ENCODE assay signal across 8 mouse cellular contexts in genomic region chr4:32923436-32923835, GRCm38 (mm10). TPM values are rescaled to one million over a fixed set of nuclear protein-coding genes. Genes with fewer than 3 reads are reported as not detected.
DNase-seq lines count a peak whose midpoint lies in the region; ATAC-seq and TF ChIP-seq lines count a peak whose summit lies in the region.

No protein-coding gene starts in this region.

- H3K4me1 ChIP-seq in hindbrain, embryonic 14.5 days (replicated peaks; ENCODE audit: control insufficient read depth, insufficient read depth, low read length): 0 out of 2 replicates have a peak, but pooled peaks cover 9% of the 10 kb centered on the region
- no peaks in the 10 kb centered on the region for H3K4me1 ChIP-seq in stomach, postnatal 0 days (replicated peaks; ENCODE audit: control insufficient read depth, insufficient read depth)
- H3K4me1 ChIP-seq in liver, embryonic 12.5 days: no peaks in the 10 kb centered on the region

- no peaks in the 10 kb centered on the region for H3K27me3 ChIP-seq in hindbrain, embryonic 14.5 days (ENCODE audit: control insufficient read depth, insufficient read depth, low read length)
- no peaks in the 10 kb centered on the region for H3K27me3 ChIP-seq in stomach, postnatal 0 days (ENCODE audit: control insufficient read depth, insufficient read depth, low read length)
- peaks cover 31% of the 10 kb centered on the region for H3K27me3 ChIP-seq in liver, embryonic 12.5 days (replicated peaks)

- no peak for TF ChIP-seq EP300 in stomach, postnatal 0 days (optimal IDR thresholded peaks at IDR 0.05)

- H3K9me3 ChIP-seq in hindbrain, embryonic 14.5 days (ENCODE audit: control insufficient read depth, low read length): no peaks in the 10 kb centered on the region
- H3K9me3 ChIP-seq in stomach, postnatal 0 days (ENCODE audit: control insufficient read depth, low read length): no peaks in the 10 kb centered on the region
- H3K9me3 ChIP-seq in liver, embryonic 12.5 days (replicated peaks): no peaks in the 10 kb centered on the region

- peak; percentile 88 for ATAC-seq in hindbrain, embryonic 14.5 days (ENCODE audit: low FRiP score)
- ATAC-seq in stomach, postnatal 0 days (ENCODE audit: low FRiP score, low TSS enrichment): no peak
- ATAC-seq in liver, embryonic 12.5 days: no peak

- peak; percentile 22 for DNase-seq in adrenal gland, postnatal 10 days
- DNase-seq in adrenal gland, postnatal 36 days: no peak
- peak; percentile 53 for DNase-seq in right cerebral cortex, postnatal 4 days
- no peak for DNase-seq in right cerebral cortex, adult 2 months (ENCODE audit: low spot score in 2 of 2)
- DNase-seq in hindbrain, embryonic 14.5 days (ENCODE audit: low spot score): peak; percentile 69
- DNase-seq in stomach, postnatal 0 days (ENCODE audit: low spot score): peak; percentile 34
- DNase-seq in adrenal gland, adult 8-10 months: no peak

- no peaks in the 10 kb centered on the region for H3K36me3 ChIP-seq in hindbrain, embryonic 14.5 days (replicated peaks; ENCODE audit: control insufficient read depth, insufficient read depth)
- H3K36me3 ChIP-seq in stomach, postnatal 0 days (ENCODE audit: control insufficient read depth, insufficient read depth, low read length): no peaks in the 10 kb centered on the region
- no peaks in the 10 kb centered on the region for H3K36me3 ChIP-seq in liver, embryonic 12.5 days

- peak overlapping the region; percentile 11 for H3K4me2 ChIP-seq in hindbrain, embryonic 14.5 days (replicated peaks)
- no peak overlapping the region for H3K4me2 ChIP-seq in stomach, postnatal 0 days (replicated peaks; ENCODE audit: low read depth)
- no peak overlapping the region for H3K4me2 ChIP-seq in liver, embryonic 12.5 days

- H3K9ac ChIP-seq in hindbrain, embryonic 14.5 days: peak overlapping the region; percentile 5; the same call in 1 of the 2 replicates
- no peak overlapping the region for H3K9ac ChIP-seq in stomach, postnatal 0 days (ENCODE audit: low read length)
- no peak overlapping the region for H3K9ac ChIP-seq in liver, embryonic 12.5 days

- H3K4me3 ChIP-seq in hindbrain, embryonic 14.5 days (replicated peaks; ENCODE audit: low read length): no peak overlapping the region
- H3K4me3 ChIP-seq in stomach, postnatal 0 days (ENCODE audit: low read depth, low read length): no peak overlapping the region
- H3K4me3 ChIP-seq in liver, embryonic 12.5 days: no peak overlapping the region

- TF ChIP-seq CTCF in stomach, postnatal 0 days (IDR thresholded peaks at IDR 0.05; ENCODE audit: low read depth): no peak

- 3% methylated on average over 10 of the region's 10 CpGs for WGBS in hindbrain, embryonic 14.5 days
- WGBS in stomach, postnatal 0 days: 23% methylated on average over 10 of the region's 10 CpGs
- WGBS in liver, embryonic 12.5 days (ENCODE audit: insufficient replicate concordance): 21% methylated on average over 10 of the region's 10 CpGs

- peak overlapping the region; percentile 35 for H3K27ac ChIP-seq in hindbrain, embryonic 14.5 days
- no peak overlapping the region for H3K27ac ChIP-seq in stomach, postnatal 0 days (replicated peaks)
- H3K27ac ChIP-seq in liver, embryonic 12.5 days: no peak overlapping the region

RNA-seq across cellular contexts. Expression of gene Ankrd6, which starts 27.2 kb away (rescaled TPM):
- 1 to 10 TPM; 4.8 to 5.4 TPM for total RNA-seq in adrenal gland, postnatal 10 days (2021)
- 1 to 10 TPM; 1.6 to 3.1 TPM for total RNA-seq in adrenal gland, postnatal 36 days (2021)
- 23.0 and 24.7 TPM in 2 replicates for polyA plus RNA-seq in hindbrain, embryonic 14.5 days (2014; fragmentation: Nextera tagmentation; extraction: Ambion mirVana)
- 2.2 and 2.3 TPM in 2 replicates for polyA plus RNA-seq in stomach, postnatal 0 days (2015; fragmentation: Nextera tagmentation; extraction: Ambion mirVana)
- 10 to 100 TPM in 1 of 4 experiments, 1 to 10 TPM in 3; 2.8 to 10.6 (median 4.9) TPM for total RNA-seq in adrenal gland, adult 8-10 months (2022)
- polyA plus RNA-seq in liver, embryonic 12.5 days (2016; fragmentation: Nextera tagmentation; extraction: Ambion mirVana): 1.3 and 1.5 TPM in 2 replicates

RNA-seq across cellular contexts. Expression of gene Rragd, which starts 59.4 kb away (rescaled TPM):
- total RNA-seq in adrenal gland, postnatal 10 days (2021): 10 to 100 TPM in 1 of 2 experiments, 1 to 10 TPM in 1; 7.4 to 11.0 TPM
- 1 to 10 TPM; 7.9 to 10.0 TPM for total RNA-seq in adrenal gland, postnatal 36 days (2021)
- 35.8 and 40.0 TPM in 2 replicates for polyA plus RNA-seq in hindbrain, embryonic 14.5 days (2014; fragmentation: Nextera tagmentation; extraction: Ambion mirVana)
- 1.7 and 2.8 TPM in 2 replicates for polyA plus RNA-seq in stomach, postnatal 0 days (2015; fragmentation: Nextera tagmentation; extraction: Ambion mirVana)
- 10 to 100 TPM; 10.2 to 16.4 (median 13.9) TPM for total RNA-seq in adrenal gland, adult 8-10 months (2022)
- polyA plus RNA-seq in liver, embryonic 12.5 days (2016; fragmentation: Nextera tagmentation; extraction: Ambion mirVana): 4.0 and 4.3 TPM in 2 replicates

Comparison
In these comparisons a context has a peak if more than half of its experiments do, and no peak if none do; other contexts are left out.
1. DNase-seq: peak in adrenal gland, postnatal 10 days (single experiment), right cerebral cortex, postnatal 4 days (single experiment), hindbrain, embryonic 14.5 days (single experiment) and stomach, postnatal 0 days (single experiment); none in adrenal gland, postnatal 36 days (0 of 2), right cerebral cortex, adult 2 months (0 of 2) and adrenal gland, adult 8-10 months (single experiment).